Mouse (Mus musculus): ENCODE results near the gene Pbdc1.

GRCm38 (mm10) chrX:105037666-105038065, 41.9 kb upstream of the Pbdc1 start:
- TF ChIP-seq CTCF (IDR thresholded peaks at IDR 0.05; ENCODE audit: low read depth) (no peak), EP300 (IDR thresholded peaks at IDR 0.05; ENCODE audit: low read depth) (no peak)

All from liver, embryonic 14.5 days (tissue).